Mouse (Mus musculus) heart, embryonic 16.5 days (tissue): Measurements from ENCODE around the gene Gm14085. TPM values are rescaled to one million over a fixed set of nuclear protein-coding genes. Genes with fewer than 3 reads are reported as not detected.

Experiments used
- ATAC-seq: fragments of 200-750 bp; cut with Nextera tagmentation; replicated peaks from 2 replicates; pipeline ENCODE4 v1.8.0; 2017; ENCODE audit warnings: moderate number of reproducible peaks; ENCODE audit not compliant: insufficient read depth, low FRiP score; ENCODE audit errors: extremely low read depth
- H3K27ac ChIP-seq: fragments of 300-500 bp; sonication (generic); 2 replicates; pipeline ENCODE4 v1.5.1; 2014; ENCODE audit warnings: mild to moderate bottlenecking, low read length, control low read depth, moderate library complexity
- H3K27me3 ChIP-seq: fragments of 300-500 bp; sonication (generic); 2 replicates; pipeline ENCODE4 v1.6.1; 2014; ENCODE audit warnings: low read length, mixed read lengths; ENCODE audit not compliant: control insufficient read depth, insufficient read depth
- H3K36me3 ChIP-seq: fragments of 300-500 bp; sonication (generic); 2 replicates; pipeline ENCODE4 v1.6.1; 2014; ENCODE audit not compliant: control insufficient read depth, insufficient read depth
- H3K4me1 ChIP-seq: fragments of 300-500 bp; sonication (generic); 2 replicates; pipeline ENCODE4 v1.6.1; 2014; ENCODE audit warnings: low read length, mixed read lengths; ENCODE audit not compliant: control insufficient read depth, insufficient read depth
- H3K4me2 ChIP-seq: fragments of 300-500 bp; sonication (generic); 2 replicates; pipeline ENCODE4 v1.6.1; 2014; ENCODE audit warnings: low read depth, mild to moderate bottlenecking, control low read depth, low read length
- H3K4me3 ChIP-seq: fragments of 300-500 bp; sonication (generic); 2 replicates; pipeline ENCODE4 v1.5.1; 2014; ENCODE audit warnings: mild to moderate bottlenecking, control low read depth, low read length
- H3K9ac ChIP-seq: fragments of 300-500 bp; sonication (generic); 2 replicates; pipeline ENCODE4 v1.6.1; 2014; ENCODE audit warnings: low read length, control low read depth
- H3K9me3 ChIP-seq: fragments of 300-500 bp; sonication (generic); replicated peaks from 2 replicates; pipeline ENCODE4 v1.6.1; 2016; ENCODE audit warnings: low read length; ENCODE audit not compliant: control insufficient read depth
- WGBS: fragments of 180-500 bp; shearing (Covaris S2); extraction: QIAGEN DNeasy Blood & Tissue Kit; methylation state at CpG from one replicate; pipeline ENCODE4 v1.1.7; 2014; 5-methylcytosine and 5-hydroxymethylcytosine counted together
- polyA plus RNA-seq: library from polyadenylated mRNA; unstranded; fragments of >200 nt; fragmentation: Nextera tagmentation; extraction: Ambion mirVana; gene quantifications from 2 replicates; pipeline ENCODE4 v1.2.1, GENCODE M21; 2015

Gm14085 gene
- polyA plus RNA-seq, 1 experiment from 2014 or later = 0.04 TPM

DNA sequence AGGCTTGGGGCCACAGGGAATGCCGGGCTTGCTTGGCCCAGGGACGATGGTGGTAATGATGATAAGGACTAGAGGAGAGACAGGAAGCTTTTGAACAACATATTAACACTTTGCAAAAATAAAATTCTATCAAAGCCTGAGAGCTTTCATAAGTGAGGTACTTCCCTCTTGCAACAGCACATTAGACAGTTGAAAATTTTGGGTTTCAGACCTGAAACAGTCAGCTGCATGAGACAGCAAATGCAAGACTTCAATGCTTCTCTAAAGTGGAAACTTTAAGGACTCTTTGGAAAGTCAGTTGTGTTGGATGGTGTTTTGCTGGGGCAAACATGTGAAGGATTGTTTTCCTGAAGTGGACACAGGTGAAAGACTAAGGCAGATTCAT is 48.1 kb downstream of the Gm14085 start:
- Histone ChIP-seq H3K27ac (no peak overlapping the region), H3K4me2 (no peak overlapping the region), H3K9me3 (no peaks in the 10 kb centered on the region), H3K9ac (no peak overlapping the region), H3K4me1 (no peaks in the 10 kb centered on the region), H3K27me3 (no peaks in the 10 kb centered on the region), H3K4me3 (no peak overlapping the region), H3K36me3 (no peaks in the 10 kb centered on the region)
- no peak for ATAC-seq
- WGBS = 61% methylated on average over 2 of the region's 2 CpGs

DNA sequence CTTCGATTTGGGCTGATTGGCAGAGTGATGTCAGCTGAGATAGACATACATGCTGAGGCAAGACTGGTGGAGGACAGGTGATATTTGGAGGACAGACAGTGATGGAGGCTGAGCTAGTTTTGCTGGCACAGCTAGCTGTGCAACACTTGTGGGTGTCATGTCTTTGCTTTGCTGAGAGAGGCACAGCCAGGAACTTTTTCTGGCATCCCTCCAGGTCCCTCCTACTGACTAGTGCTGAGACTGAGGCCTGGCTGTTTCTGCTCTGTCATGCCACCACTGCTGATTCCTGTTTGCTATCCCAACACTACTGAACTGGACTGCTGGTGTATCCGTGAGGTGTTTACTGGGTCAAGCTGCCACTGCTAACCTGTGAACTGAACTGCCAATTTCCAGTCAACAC is 48.6 kb downstream of the Gm14085 start:
- Histone ChIP-seq H3K9ac (no peak overlapping the region), H3K36me3 (no peaks in the 10 kb centered on the region), H3K27me3 (no peaks in the 10 kb centered on the region), H3K4me1 (no peaks in the 10 kb centered on the region), H3K27ac (no peak overlapping the region), H3K4me3 (no peak overlapping the region), H3K9me3 (no peaks in the 10 kb centered on the region), H3K4me2 (no peak overlapping the region)
- ATAC-seq = no peak
- 77% methylated on average over 2 of the region's 2 CpGs for WGBS

GRCm38 (mm10) chr2:122534671-122535070 is 49.9 kb downstream of the Gm14085 start:
- no peak overlapping the region for H3K4me3 ChIP-seq
- no peak for ATAC-seq
- H3K27ac ChIP-seq = no peak overlapping the region
- H3K9ac ChIP-seq = no peak overlapping the region
- no peaks in the 10 kb centered on the region for H3K4me1 ChIP-seq
- H3K9me3 ChIP-seq = no peaks in the 10 kb centered on the region
- no peaks in the 10 kb centered on the region for H3K36me3 ChIP-seq
- 59% methylated on average over 2 of the region's 2 CpGs for WGBS
- no peaks in the 10 kb centered on the region for H3K27me3 ChIP-seq
- no peak overlapping the region for H3K4me2 ChIP-seq

DNA sequence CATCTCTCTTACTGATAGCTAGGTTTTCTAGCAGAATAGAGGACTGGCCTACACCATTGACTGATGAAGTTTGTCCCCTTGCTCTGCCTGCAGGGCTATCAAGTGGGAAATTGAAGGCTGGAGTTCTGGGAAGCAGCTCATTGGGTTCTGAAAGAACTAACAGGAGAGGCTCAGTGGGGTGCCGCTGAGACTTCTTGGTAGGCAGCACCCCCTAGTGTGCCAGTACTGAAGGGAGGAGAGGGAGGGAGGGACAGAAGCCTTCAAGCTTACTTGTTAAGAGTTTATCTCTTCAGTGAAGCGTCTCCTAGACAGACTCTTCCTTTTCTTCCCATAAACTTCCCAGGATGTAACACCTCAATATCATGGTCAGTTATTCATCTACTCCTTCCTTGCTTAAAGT is 73.6 kb downstream of the Gm14085 start:
- Histone ChIP-seq H3K9me3 (no peaks in the 10 kb centered on the region), H3K9ac (no peak overlapping the region), H3K27ac (no peak overlapping the region), H3K4me1 (no peaks in the 10 kb centered on the region), H3K27me3 (no peaks in the 10 kb centered on the region), H3K4me3 (no peak overlapping the region), H3K36me3 (no peaks in the 10 kb centered on the region), H3K4me2 (no peak overlapping the region)
- ATAC-seq = no peak
- 24% methylated on average over 2 of the region's 2 CpGs for WGBS

DNA sequence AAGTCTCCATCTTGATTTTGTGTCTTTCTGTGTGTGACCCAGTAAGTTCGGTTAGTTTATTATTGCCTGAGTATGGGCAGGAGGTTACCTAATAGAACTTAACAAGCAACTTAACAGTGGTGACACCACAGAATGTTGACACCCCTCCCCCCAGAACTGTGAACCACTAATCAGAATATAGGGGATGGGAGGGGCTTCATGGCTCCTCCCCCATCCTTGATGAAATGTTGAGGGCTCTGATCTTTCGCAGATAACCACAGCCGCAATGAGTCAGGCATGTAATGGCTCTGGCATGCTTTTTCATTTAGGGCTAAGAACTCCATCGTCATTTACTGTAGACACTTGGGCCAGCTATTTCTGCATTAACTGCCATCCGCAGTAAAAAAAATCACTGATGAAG is 76.5 kb downstream of the Gm14085 start:
- H3K27me3 ChIP-seq = no peaks in the 10 kb centered on the region
- H3K4me2 ChIP-seq = no peak overlapping the region
- no peak overlapping the region for H3K9ac ChIP-seq
- no peak overlapping the region for H3K27ac ChIP-seq
- H3K36me3 ChIP-seq = no peaks in the 10 kb centered on the region
- no peaks in the 10 kb centered on the region for H3K9me3 ChIP-seq
- no peak overlapping the region for H3K4me3 ChIP-seq
- no peaks in the 10 kb centered on the region for H3K4me1 ChIP-seq
- ATAC-seq = no peak
- WGBS = 86% methylated on average over 5 of the region's 5 CpGs

DNA sequence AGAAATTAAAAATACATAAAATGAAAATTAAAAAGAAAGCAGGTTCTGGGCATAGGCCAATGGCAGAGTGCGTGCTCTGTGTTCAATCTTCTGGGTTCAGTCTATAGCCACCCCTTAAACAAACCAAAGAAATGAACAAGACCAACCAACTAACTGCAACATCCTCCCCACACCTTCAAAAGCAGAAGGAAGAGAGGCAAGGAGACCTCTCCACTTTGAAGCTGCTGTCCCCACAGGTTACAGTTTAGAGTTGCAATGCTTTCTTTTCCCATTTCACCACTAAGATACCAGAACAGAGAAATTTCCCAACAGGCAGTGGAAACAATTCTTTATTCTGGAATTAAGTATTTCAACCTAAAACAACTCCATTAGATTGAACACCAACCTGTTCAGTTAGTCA is 77.5 kb downstream of the Gm14085 start:
- H3K27me3 ChIP-seq = no peaks in the 10 kb centered on the region
- 79% methylated on average over 1 of the region's 1 CpGs for WGBS
- no peak overlapping the region for H3K4me2 ChIP-seq
- ATAC-seq = no peak
- H3K9ac ChIP-seq = no peak overlapping the region
- H3K27ac ChIP-seq = no peak overlapping the region
- no peak overlapping the region for H3K4me3 ChIP-seq
- H3K4me1 ChIP-seq = no peaks in the 10 kb centered on the region
- H3K36me3 ChIP-seq = no peaks in the 10 kb centered on the region
- H3K9me3 ChIP-seq = no peaks in the 10 kb centered on the region

GRCm38 (mm10) chr2:122569439-122569838 is 84.7 kb downstream of the Gm14085 start:
- no peak overlapping the region for H3K4me2 ChIP-seq
- no peaks in the 10 kb centered on the region; the same call in 1 of the 2 replicates for H3K4me1 ChIP-seq
- H3K36me3 ChIP-seq = no peaks in the 10 kb centered on the region
- no peak overlapping the region for H3K9ac ChIP-seq
- H3K4me3 ChIP-seq = no peak overlapping the region
- no peaks in the 10 kb centered on the region for H3K27me3 ChIP-seq
- ATAC-seq = no peak
- no peak overlapping the region for H3K27ac ChIP-seq
- H3K9me3 ChIP-seq = no peaks in the 10 kb centered on the region
- WGBS = 12% methylated on average over 3 of the region's 3 CpGs

- Histone ChIP-seq H3K4me3 (no peak overlapping the region), H3K9me3 (no peaks in the 10 kb centered on the region), H3K27ac (no peak overlapping the region), H3K9ac (no peak overlapping the region), H3K4me2 (no peak overlapping the region), H3K36me3 (no peaks in the 10 kb centered on the region), H3K27me3 (no peaks in the 10 kb centered on the region), H3K4me1 (peaks cover 3% of the 10 kb centered on the region)
- ATAC-seq = no peak
- WGBS = 64% methylated on average over 4 of the region's 4 CpGs
These were observed 85.7 kb downstream of the Gm14085 start for GRCm38 (mm10) chr2:122570430-122570829.

DNA sequence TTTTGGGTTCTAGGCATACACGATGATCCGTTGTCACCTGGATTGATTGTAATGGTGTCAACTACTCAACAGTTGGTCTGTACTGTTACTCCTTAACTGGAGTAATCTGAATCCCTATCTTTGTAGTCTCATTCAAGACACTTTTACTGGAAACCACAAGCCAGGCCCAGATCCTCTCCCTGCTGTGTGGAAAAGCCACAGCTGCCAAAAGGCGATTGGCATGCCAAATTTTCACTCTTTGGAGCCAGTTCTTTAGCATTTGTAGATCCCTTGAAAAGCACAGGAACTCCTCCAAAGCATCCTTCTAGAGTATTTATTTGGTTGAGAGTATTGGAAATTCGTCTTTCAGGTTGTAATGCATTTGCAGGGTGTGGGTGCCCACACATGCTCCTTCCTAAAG is 86.6 kb downstream of the Gm14085 start:
- 73% methylated on average over 4 of the region's 4 CpGs for WGBS
- no peak for ATAC-seq

DNA sequence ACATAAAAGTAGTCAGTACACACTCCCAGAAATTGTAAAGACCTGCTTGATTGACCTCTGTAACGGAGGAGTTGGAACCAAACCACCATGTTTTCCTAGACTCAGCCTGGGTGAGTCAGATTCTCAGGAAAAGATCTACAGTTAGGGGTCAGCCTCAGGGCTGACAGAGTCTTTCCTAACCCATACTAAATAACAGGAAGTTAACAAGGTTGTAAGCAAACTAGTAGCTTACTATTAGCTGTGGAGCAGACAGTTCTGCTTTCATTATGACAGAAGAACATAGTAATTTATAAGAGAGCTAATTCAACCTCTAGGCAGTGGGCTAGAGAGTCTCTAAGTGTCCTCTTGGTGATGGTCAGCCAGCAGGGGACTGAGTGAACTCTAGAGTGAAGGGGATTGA is 87.7 kb downstream of the Gm14085 start:
- 68% methylated on average over 1 of the region's 1 CpGs for WGBS
- Histone ChIP-seq H3K9ac (no peak overlapping the region), H3K4me3 (no peak overlapping the region), H3K27me3 (no peaks in the 10 kb centered on the region), H3K27ac (no peak overlapping the region), H3K9me3 (no peaks in the 10 kb centered on the region), H3K4me2 (no peak overlapping the region), H3K36me3 (no peaks in the 10 kb centered on the region), H3K4me1 (peaks cover 10% of the 10 kb centered on the region)
- no peak for ATAC-seq

More for the DNA sequence above, 86.6 kb downstream of the Gm14085 start:
- H3K27ac ChIP-seq = no peak overlapping the region
- no peak overlapping the region for H3K4me3 ChIP-seq
- H3K4me2 ChIP-seq = no peak overlapping the region
- H3K36me3 ChIP-seq = no peaks in the 10 kb centered on the region
- H3K9me3 ChIP-seq = no peaks in the 10 kb centered on the region
- no peak overlapping the region for H3K9ac ChIP-seq
- peaks cover 9% of the 10 kb centered on the region for H3K4me1 ChIP-seq
- no peaks in the 10 kb centered on the region for H3K27me3 ChIP-seq
